Mouse (Mus musculus): ENCODE measurements around the gene Rcor1.
"Not testable (repeated sequence)": the region's sequence is repeated elsewhere in the genome, so short reads cannot be mapped to it uniquely, and the experiment has no call there.

Rcor1 gene

DNA sequence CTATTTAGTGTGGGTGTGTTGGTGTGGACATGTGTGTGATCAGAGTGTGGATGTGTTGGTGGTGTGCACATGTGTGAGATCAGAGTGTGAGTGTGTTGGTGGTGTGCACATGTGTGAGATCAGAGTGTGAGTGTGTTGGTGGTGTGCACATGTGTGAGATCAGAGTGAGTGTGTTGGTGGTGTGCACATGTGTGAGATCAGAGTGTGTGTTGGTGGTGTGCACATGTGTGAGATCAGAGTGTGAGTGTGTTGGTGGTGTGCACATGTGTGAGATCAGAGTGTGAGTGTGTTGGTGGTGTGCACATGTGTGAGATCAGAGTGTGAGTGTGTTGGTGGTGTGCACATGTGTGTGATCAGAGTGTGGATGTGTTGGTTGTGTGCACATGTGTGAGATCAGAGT is 30.1 kb downstream of the Rcor1 start:
- DNase-seq (ENCODE audit: low spot score): not testable (repeated sequence)

DNA sequence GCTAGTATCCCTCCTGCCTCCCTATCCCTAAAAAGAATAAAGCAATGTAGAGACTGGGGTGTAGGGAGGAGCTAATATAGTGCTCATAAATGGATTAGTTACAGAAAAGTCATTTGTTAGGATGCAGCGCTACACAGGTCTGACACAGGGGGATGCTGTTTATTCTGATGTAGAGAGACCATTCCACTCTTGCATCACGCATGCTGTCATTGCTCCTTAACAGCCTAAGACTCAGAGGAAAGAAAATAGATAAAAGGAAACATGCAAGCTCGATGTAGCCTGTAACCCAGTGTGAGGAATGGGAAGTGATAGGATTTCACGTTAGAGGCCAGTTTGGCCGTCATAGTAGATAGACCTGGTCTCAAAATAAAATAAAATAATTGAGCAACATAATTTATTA is 31.9 kb downstream of the Rcor1 start:
- DNase-seq (ENCODE audit: low spot score): no peak

DNA sequence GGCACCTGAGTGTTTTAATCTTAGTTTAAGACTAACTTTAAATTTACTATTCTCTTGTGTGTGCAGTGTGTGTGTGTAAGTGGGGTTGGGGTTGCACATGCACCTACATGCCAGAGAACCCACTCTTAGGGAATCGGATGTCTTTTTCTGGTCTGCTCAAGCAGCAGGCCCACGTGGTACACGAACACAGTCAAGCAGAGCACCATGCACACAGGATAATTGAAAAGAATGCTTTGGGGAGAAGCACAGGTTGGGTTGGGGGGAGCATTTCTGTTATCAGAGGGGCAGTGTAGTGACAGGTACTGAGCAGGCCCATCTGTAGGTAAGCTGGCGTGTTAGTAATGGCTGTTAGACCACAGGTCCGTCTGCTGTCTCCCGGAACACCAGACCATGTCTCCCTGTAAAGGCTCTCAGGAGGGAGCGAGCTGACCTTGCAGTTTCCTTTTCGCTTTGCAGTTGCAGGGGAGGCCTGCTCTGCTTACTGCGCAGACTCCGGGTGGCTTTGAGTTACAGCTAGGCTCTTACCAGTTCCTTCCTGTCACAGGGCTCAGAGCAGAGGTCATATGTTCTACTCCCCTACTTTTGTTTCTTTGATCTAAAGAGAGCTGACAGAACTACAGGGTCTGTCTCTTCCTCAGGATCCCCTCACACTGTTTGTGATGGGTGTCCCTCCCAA is 32.5 kb downstream of the Rcor1 start:
- DNase-seq (ENCODE audit: low spot score): no peak

- peak; percentile 60 for DNase-seq (ENCODE audit: low spot score)
Observed at GRCm38 (mm10) chr12:111076385-111076965, 37.3 kb downstream of the Rcor1 start.

GRCm38 (mm10) chr12:111085579-111085978 is 46.4 kb downstream of the Rcor1 start:
- no peak for DNase-seq (ENCODE audit: low spot score)

DNA sequence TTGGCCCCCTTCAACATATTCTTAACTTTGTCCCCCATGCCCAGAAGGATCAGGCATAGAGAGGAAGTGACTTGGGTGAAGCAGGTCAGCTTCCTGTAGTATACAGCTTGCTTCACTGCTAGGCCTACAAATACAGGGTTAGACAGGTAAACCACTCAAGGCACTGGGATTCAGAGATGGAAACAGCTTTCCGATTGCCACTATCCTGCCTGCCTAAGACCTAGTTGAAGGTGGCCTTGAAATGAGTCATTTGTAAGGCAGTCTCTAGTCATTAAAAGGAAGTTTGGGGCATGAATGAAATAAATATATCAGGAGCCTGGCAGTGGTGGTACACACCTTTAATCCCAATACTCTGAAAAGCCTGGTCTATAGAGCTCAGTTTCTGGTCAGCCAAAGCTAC is 47.9 kb downstream of the Rcor1 start:
- no peak for DNase-seq (ENCODE audit: low spot score)

- peak; percentile 89 for DNase-seq (ENCODE audit: low spot score)
Observed at GRCm38 (mm10) chr12:111088186-111088585, 49.0 kb downstream of the Rcor1 start.

DNA sequence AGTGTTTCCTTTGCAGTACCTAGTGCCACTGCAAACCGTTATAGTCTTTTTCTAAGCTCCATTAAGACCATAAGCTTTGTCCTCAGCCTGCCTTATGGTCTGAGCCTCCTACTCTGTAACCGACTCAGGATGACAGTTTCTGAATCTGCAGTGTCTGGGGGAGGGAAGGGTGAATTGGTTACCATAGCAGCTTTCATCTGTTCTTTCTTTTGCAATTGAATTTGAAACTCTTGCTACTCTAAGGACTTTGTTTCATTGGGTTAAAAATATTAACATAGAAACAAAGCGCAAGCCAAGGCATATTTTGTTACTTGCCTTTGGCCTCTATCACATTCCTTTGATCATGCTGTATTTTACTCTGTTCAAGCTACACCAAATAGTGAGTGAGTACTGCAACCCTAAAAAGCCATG is 49.6 kb downstream of the Rcor1 start:
- no peak for DNase-seq (ENCODE audit: low spot score)

- DNase-seq (ENCODE audit: low spot score): no peak
Observed at GRCm38 (mm10) chr12:111089145-111089544, 50.0 kb downstream of the Rcor1 start.

- no peak for DNase-seq (ENCODE audit: low spot score)
Observed at GRCm38 (mm10) chr12:111090801-111091200, 51.6 kb downstream of the Rcor1 start.

GRCm38 (mm10) chr12:111091981-111092380 is 52.8 kb downstream of the Rcor1 start:
- DNase-seq (ENCODE audit: low spot score): no peak

DNA sequence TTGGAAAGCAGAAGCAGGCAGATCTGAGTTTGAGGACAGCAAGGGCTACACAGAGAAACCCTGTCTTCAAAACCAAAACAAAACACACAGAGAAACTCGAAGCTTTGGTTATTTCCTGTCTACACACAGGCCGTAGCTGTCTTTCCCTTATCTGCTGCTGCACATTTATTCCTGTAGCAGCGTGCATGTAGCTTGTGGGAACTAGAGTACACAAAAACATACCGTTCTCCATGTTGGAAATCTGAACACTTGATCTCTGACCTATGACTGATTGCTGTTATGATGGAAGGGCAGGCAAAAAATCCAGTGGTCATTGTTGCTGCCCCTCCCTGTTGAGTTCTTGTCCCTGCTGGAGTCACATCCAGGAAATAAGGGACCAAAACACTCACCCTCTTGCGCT is 54.9 kb downstream of the Rcor1 start:
- no peak for DNase-seq (ENCODE audit: low spot score)

DNA sequence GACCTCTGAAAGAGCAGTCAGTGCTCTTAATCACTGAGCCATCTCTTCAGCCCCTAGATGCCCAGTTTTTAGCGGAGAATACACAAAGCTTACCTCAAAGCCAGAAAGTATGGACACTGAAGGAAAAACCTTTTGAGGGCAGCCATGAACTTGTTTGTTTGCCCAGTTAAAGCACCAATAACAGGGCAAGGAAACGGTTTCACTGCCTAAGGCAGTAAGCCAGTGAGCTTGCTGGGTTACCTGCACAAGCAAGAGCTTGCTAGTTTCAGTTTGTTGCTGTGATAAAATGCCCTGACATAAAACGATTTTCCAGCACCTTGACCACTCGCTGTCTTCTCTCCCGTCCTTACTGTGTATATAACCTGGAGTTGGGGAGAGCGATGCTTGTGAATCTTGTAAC is 55.9 kb downstream of the Rcor1 start:
- DNase-seq (ENCODE audit: low spot score): no peak

GRCm38 (mm10) chr12:111096249-111096648 is 57.1 kb downstream of the Rcor1 start:
- no peak for DNase-seq (ENCODE audit: low spot score)

DNA sequence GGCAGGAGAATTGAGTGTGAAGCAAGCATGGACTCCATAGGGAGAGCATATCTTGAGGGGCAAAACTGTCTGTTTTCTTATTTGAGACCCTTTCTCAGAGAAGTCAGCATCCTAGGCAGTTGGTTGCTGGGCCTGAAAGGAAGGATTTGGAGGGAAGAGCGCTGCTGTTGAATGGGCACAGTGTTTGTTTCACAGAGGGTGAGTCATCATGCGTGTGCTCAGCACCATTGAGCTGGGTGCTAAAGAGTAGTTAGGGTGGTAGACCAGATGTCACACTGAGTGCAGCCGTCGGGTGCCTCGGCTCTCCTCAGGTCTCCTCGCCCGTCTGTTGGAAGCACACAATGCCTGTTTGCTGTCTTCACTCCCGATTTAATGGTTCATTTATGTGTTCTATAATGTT is 57.9 kb downstream of the Rcor1 start:
- no peak for DNase-seq (ENCODE audit: low spot score)

- DNase-seq (ENCODE audit: low spot score): no peak
Observed at GRCm38 (mm10) chr12:111111176-111111575, 72.0 kb downstream of the Rcor1 start.

DNA sequence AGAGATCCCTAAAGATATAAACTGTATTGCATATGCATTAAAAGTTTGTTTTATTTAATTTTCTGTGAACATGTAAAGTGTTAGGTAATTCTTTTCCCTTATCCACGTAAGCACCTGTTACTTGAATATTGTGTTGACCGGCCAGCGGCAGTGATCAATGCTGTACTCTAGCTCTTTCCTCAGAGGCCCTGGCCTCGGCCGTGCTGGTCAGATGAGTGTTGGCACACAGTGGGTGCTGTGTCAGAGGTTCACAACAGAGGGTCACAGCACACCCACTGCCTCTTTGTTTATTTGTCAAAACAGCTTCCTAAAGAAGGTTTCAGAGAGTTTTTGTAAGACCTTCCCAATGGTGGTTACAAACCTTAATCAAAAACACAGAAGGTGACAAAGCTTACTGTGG is 75.4 kb downstream of the Rcor1 start:
- no peak for DNase-seq (ENCODE audit: low spot score)

DNA sequence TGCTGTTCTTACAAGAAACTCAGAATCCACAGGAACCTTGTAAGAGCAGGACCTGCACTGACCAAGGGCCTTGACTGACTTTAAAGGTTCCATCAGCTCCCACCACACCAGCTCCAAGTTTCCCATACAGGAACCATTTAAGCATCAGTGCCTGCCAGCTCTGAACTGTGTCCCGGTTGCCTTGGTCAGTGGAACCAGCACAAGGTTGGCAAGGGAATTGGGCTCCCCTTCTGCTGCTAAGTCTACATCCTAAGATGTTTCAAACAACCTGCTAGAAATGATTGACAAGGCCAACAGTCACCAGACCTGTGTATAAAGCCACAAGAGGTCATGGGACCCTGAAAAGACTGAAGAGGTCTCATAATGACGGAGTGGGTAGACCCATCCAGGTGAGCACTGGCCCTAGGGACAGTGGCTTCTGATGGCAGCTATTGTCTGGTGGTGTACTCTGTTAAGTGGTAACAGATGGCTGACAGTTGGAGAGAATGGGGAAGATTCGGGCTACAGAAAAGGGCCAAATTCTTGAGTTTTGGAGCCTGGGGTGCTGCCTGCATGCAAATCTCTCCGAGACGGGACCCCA is 80.4 kb downstream of the Rcor1 start:
- no peak for DNase-seq (ENCODE audit: low spot score)

DNA sequence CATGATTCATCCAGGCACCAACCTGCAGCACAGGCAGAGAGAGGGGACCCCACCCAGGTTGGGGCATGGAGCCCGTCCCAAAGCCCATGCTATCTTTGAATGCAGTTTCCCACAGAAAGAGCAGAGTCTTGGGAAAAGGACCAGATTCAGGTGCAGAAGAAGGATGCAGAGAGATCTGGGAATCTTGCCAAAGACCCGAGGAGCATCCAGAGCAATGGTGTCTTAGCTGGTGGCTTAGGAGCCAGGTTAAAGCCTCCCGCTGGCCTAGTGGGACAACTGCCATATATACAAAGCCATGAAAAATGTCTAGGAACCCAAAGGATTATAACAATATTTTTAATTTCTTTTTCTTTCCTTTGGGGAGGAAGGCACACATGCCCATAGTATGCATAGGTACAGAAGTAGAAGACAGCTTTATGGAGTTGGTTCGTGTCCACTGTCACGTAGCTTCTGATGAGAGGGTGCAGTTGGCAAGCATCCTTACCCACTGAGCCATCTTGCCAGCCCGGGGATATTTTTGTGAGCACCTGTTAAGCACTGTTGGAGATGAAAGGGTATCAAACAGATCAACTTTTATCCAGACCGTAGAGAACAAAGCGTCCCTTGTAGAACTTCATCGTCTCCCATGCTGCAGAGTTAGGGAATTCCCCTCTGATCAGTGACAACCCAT is 82.0 kb downstream of the Rcor1 start:
- no peak for DNase-seq (ENCODE audit: low spot score)

DNA sequence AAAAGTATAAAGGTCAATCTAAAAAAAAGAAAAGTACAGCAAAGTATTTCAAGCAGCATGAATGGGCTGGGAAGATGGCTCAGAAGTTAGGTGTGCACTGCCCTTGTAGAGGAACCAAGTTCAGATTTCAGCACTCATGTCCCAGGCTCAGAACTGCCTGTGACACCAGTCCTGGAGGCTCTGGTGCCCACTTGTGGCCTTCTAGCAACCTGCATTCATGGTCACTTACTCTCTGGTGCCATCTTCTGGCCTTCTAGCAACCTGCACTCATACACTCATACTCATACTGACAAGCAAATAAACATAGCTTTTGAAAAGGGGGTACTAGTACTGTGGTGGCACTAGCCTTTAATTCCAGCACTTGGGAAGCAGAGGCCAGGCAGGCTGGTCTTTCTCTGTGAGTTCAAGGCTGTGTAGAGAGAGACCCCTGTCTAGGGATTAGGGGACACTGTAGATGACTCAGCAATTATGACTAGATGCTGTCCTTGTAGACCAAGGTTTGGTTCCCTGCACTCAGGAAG is 83.2 kb downstream of the Rcor1 start:
- peak; percentile 26 for DNase-seq (ENCODE audit: low spot score)

DNA sequence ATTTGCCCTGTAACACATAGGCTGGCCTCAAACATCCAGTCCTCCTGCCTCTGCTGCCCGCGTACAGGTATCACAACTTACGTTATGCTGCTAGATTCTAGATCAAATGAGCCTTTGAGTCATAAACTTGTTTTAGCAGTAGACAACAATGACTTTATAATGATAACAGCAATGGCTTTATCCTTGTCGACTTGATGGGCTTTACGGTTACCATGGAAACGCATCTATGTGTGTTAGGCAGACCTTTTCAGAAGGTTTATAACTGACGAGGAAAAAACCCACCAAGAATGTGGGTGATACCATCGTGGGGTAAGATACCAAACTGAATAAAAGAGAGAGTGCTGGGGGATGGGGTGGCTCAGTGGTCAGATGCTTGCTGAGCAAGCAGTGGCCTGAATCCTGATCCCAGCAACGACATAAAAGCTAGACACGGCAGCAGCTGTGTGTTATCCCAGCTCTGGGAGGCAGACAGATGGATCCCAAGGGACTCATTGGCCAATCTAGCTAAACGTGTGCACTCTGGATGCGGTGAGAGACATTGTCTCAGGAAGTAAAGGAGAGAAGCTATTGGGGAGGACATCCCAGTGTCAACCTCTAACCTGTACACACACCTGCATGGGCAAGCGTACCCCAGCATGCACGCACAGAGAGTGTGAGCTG is 85.6 kb downstream of the Rcor1 start:
- DNase-seq (ENCODE audit: low spot score): peak; percentile 18

DNA sequence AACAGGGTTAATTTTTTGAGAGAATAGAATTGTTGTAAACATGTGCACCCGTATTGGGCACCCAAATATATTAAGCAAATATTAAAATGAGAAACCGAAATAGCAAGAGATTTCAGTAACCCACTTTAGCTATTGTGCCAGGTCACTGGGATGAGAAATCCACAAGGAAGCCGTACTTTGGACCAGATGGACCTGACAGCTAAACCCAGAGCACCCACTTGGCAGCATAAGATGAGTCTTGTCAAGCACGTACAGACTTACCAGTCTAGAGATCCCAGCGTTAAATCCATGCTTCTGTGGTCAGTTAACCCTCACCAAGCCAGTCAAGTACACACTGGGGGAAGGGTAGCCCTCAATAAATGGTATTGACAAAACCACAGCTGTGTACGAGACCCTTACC is 86.5 kb downstream of the Rcor1 start:
- DNase-seq (ENCODE audit: low spot score): no peak

Data from embryo, embryonic 10 days (tissue).